Mouse (Mus musculus) CH12.LX (cell line): ENCODE results near the gene Runx2. TPM values are rescaled to one million over a fixed set of nuclear protein-coding genes. Genes with fewer than 3 reads are reported as not detected.

Source experiments
- DNase-seq: peaks from one replicate; pipeline ENCODE4 v3.0.0-alpha.2; 2013; ENCODE audit errors: extremely low read depth
- H3K27ac ChIP-seq: 2 replicates; pipeline ENCODE4 v1.5.1; 2012; ENCODE audit warnings: low read depth, mild to moderate bottlenecking, control low read depth, moderate library complexity; ENCODE audit not compliant: insufficient read depth
- H3K27me3 ChIP-seq: replicated peaks from 2 replicates; pipeline ENCODE3; 2012; ENCODE audit warnings: inconsistent platforms
- H3K36me3 ChIP-seq, 2 experiments: replicated peaks in 1 of 2; 2 replicates each; pipeline versions ENCODE3 to v1.6.1; 2012; ENCODE audit warnings: inconsistent platforms in 1 of 2, low read length in 1 of 2, mild to moderate bottlenecking in 1 of 2, mixed read lengths in 1 of 2, moderate library complexity in 1 of 2; ENCODE audit not compliant: control insufficient read depth in 1 of 2, insufficient read depth in 1 of 2
- H3K4me1 ChIP-seq, 2 experiments: 2 replicates each; pipeline ENCODE4 v1.6.1; 2012; ENCODE audit warnings: inconsistent platforms in 1 of 2, moderate library complexity in 1 of 2; ENCODE audit not compliant: insufficient read depth in 2 of 2, control insufficient read depth in 1 of 2
- H3K4me2 ChIP-seq: 2 replicates; pipeline ENCODE4 v1.6.1; 2012; ENCODE audit warnings: low read depth, mild to moderate bottlenecking, control low read depth; ENCODE audit not compliant: poor library complexity, insufficient read depth, severe bottlenecking
- H3K4me3 ChIP-seq, 3 experiments: fragments of 150-350 bp in 1 of 3; sonication (generic) in 1 of 3; replicated peaks in 1 of 3; 2 replicates each; pipeline versions ENCODE3 to v1.5.1; 2011 to 2012; ENCODE audit warnings: low read depth in 2 of 3, low read length in 2 of 3, mild to moderate bottlenecking in 2 of 3, moderate library complexity in 2 of 3, control low read depth in 1 of 3, improper control_type of control experiment in 1 of 3, inconsistent platforms in 1 of 3, mixed read lengths in 1 of 3; ENCODE audit not compliant: poor library complexity in 1 of 3
- H3K79me2 ChIP-seq: replicated peaks from 2 replicates; pipeline ENCODE4 v1.6.1; 2012; ENCODE audit warnings: mild to moderate bottlenecking, moderate library complexity; ENCODE audit not compliant: control insufficient read depth, poor library complexity, insufficient read depth, severe bottlenecking; ENCODE audit errors: extremely low read depth
- H3K9ac ChIP-seq: 2 replicates; pipeline ENCODE4 v1.6.1; 2012; ENCODE audit warnings: low read depth, mild to moderate bottlenecking, control low read depth, moderate library complexity; ENCODE audit not compliant: insufficient read depth
- H3K9me3 ChIP-seq: replicated peaks from 2 replicates; pipeline ENCODE3; 2012; ENCODE audit warnings: low read length, inconsistent platforms, mixed read lengths
- CHD1 ChIP-seq: IDR thresholded peaks from 2 replicates; pipeline ENCODE4 v1.6.1; 2012; ENCODE audit warnings: low read depth, low read length, improper control_type of control experiment, inconsistent platforms
- CHD2 ChIP-seq: IDR thresholded peaks from 2 replicates; pipeline ENCODE4 v1.6.1; 2011; ENCODE audit warnings: low read length, improper control_type of control experiment
- CTCF ChIP-seq, 2 experiments: IDR thresholded peaks in 1 of 2; conservative IDR thresholded peaks in 1 of 2; 2 replicates each; pipeline ENCODE4 v1.5.1; 2011 to 2012; ENCODE audit warnings: low read depth in 2 of 2, low read length in 2 of 2, improper control_type of control experiment in 1 of 2, inconsistent platforms in 1 of 2, mild to moderate bottlenecking in 1 of 2, moderate library complexity in 1 of 2
- E2F4 ChIP-seq: IDR thresholded peaks from 2 replicates; pipeline ENCODE4 v1.6.1; 2011; ENCODE audit warnings: low read depth, low read length, improper control_type of control experiment; ENCODE audit not compliant: insufficient replicate concordance
- ELF1 ChIP-seq: IDR thresholded peaks from 2 replicates; pipeline ENCODE4 v1.6.1; 2014; ENCODE audit warnings: low read depth, mild to moderate bottlenecking, inconsistent platforms, low read length, improper control_type of control experiment
- ETS1 ChIP-seq: conservative IDR thresholded peaks from 2 replicates; pipeline ENCODE4 v1.6.1; 2012; ENCODE audit warnings: low read depth, mild to moderate bottlenecking, inconsistent platforms, low read length, improper control_type of control experiment, moderate library complexity
- GABPA ChIP-seq: IDR thresholded peaks from 2 replicates; pipeline ENCODE4 v1.6.1; 2012; ENCODE audit warnings: low read depth, low read length, improper control_type of control experiment, inconsistent platforms; ENCODE audit not compliant: insufficient replicate concordance
- HCFC1 ChIP-seq: IDR thresholded peaks from 2 replicates; pipeline ENCODE4 v1.6.1; 2012; ENCODE audit warnings: low read depth, mild to moderate bottlenecking, inconsistent platforms, low read length, improper control_type of control experiment
- IRF4 ChIP-seq: IDR thresholded peaks from 2 replicates; pipeline ENCODE4 v1.6.1; 2014; ENCODE audit warnings: low read depth, mild to moderate bottlenecking, inconsistent platforms, low read length, improper control_type of control experiment
- JUND ChIP-seq: conservative IDR thresholded peaks from 2 replicates; pipeline ENCODE4 v1.6.1; 2011; ENCODE audit warnings: low read depth, low read length, improper control_type of control experiment
- MAFK ChIP-seq: IDR thresholded peaks from 2 replicates; pipeline ENCODE4 v1.6.1; 2011; ENCODE audit warnings: low read length, improper control_type of control experiment; ENCODE audit not compliant: insufficient replicate concordance
- MAX ChIP-seq: IDR thresholded peaks from 2 replicates; pipeline ENCODE4 v1.6.1; 2011; ENCODE audit warnings: low read length, improper control_type of control experiment
- NRF1 ChIP-seq: IDR thresholded peaks from 2 replicates; pipeline ENCODE4 v1.6.1; 2014; ENCODE audit warnings: low read depth, mild to moderate bottlenecking, inconsistent platforms, low read length, improper control_type of control experiment, moderate library complexity
- POLR2AphosphoS2 ChIP-seq: IDR thresholded peaks from 2 replicates; pipeline ENCODE4 v1.6.1; 2011; ENCODE audit warnings: low read depth, low read length, improper control_type of control experiment
- RAD21 ChIP-seq: IDR thresholded peaks from 2 replicates; pipeline ENCODE4 v1.6.1; 2011; ENCODE audit warnings: low read depth, mild to moderate bottlenecking, low read length, improper control_type of control experiment, moderate library complexity
- RCOR1 ChIP-seq: conservative IDR thresholded peaks from 2 replicates; pipeline ENCODE4 v1.6.1; 2012; ENCODE audit warnings: low read depth, mild to moderate bottlenecking, inconsistent platforms, low read length, improper control_type of control experiment
- SIN3A ChIP-seq: IDR thresholded peaks from 2 replicates; pipeline ENCODE4 v1.6.1; 2012; ENCODE audit warnings: low read length, improper control_type of control experiment, inconsistent platforms
- SMC3 ChIP-seq: IDR thresholded peaks from 2 replicates; pipeline ENCODE4 v1.6.1; 2011; ENCODE audit warnings: low read depth, low read length, improper control_type of control experiment
- TBP ChIP-seq: conservative IDR thresholded peaks from 2 replicates; pipeline ENCODE4 v1.6.1; 2011; ENCODE audit warnings: low read depth, low read length, improper control_type of control experiment
- UBTF ChIP-seq: IDR thresholded peaks from 2 replicates; pipeline ENCODE4 v1.6.1; 2012; ENCODE audit warnings: low read depth, mild to moderate bottlenecking, inconsistent platforms, low read length, improper control_type of control experiment, moderate library complexity
- USF1 ChIP-seq: IDR thresholded peaks from 2 replicates; pipeline ENCODE4 v1.6.1; 2014; ENCODE audit warnings: low read depth, mild to moderate bottlenecking, inconsistent platforms, low read length, improper control_type of control experiment
- ZC3H11A ChIP-seq: IDR thresholded peaks from 2 replicates; pipeline ENCODE4 v1.6.1; 2012; ENCODE audit warnings: low read depth, mild to moderate bottlenecking, inconsistent platforms, low read length, improper control_type of control experiment
- ZMIZ1 ChIP-seq: IDR thresholded peaks from 2 replicates; pipeline ENCODE4 v1.6.1; 2012; ENCODE audit warnings: low read depth, mild to moderate bottlenecking, inconsistent platforms, low read length, improper control_type of control experiment
- dilution Hi-C: fragments of 300-500 bp; cut with MboI; formaldehyde crosslinking; loops from 2 replicates; pipeline ENCODE4 v1.14.3; 2020; ENCODE audit warnings: low sequenced_read_pairs; ENCODE audit not compliant: extremely low pct_unique_long_range_greater_than_20kb, extremely low pct_ligation_motif_present
- in situ Hi-C: fragments of 300-500 bp; cut with MboI; formaldehyde crosslinking; loops from 3 replicates; pipeline ENCODE4 v1.14.3; 2019; ENCODE audit warnings: low sequenced_read_pairs, low pct_ligation_motif_present, low pct_unique_long_range_greater_than_20kb, mixed read lengths
- polyA plus RNA-seq: library from polyadenylated mRNA; unstranded; fragments of >175 nt; gene quantifications from 2 replicates; pipeline ENCODE4 v1.2.1, GENCODE M21; 2012; ENCODE audit warnings: low read depth; ENCODE audit not compliant: insufficient read length
- total RNA-seq, 2 experiments: library from RNA; depleted of rRNA; stranded (reverse); fragments of 300-350 nt in 1 of 2; fragments of >200 nt in 1 of 2; gene quantifications; 2 replicates each; pipeline ENCODE4 v1.2.3; 2012 to 2014

Runx2 gene
- total and polyA plus RNA-seq, 3 experiments, result 0.70 to 1.4 (median 1.1) TPM

GRCm38 (mm10) chr17:44683026-44683425 lies 131.6 kb downstream of the Runx2 start:
- dilution Hi-C loops (no loop called here), in situ Hi-C loops (no loop called here)
- no peaks in the 10 kb centered on the region for H3K36me3 ChIP-seq

GRCm38 (mm10) chr17:44677782-44678181 lies 136.8 kb downstream of the Runx2 start:
- no peak for DNase-seq
- Histone ChIP-seq H3K9me3 (peaks cover 7% of the 10 kb centered on the region), H3K27me3 (no peaks in the 10 kb centered on the region), H3K79me2 (no peaks in the 10 kb centered on the region), H3K9ac (no peak overlapping the region), H3K4me3 (no peak overlapping the region), H3K4me1 (peaks cover 5 to 15% of the 10 kb centered on the region in 2 experiments), H3K36me3 (no peaks in the 10 kb centered on the region), H3K4me2 (no peak overlapping the region), H3K27ac (no peak overlapping the region)
- in situ Hi-C loops (no loop called here), dilution Hi-C loops (no loop called here)
- no peak for TF ChIP-seq TBP
- TF ChIP-seq CHD1, result no peak
- TF ChIP-seq CTCF (conservative IDR thresholded peaks at IDR 0.05 in 1 of 2, IDR thresholded peaks at IDR 0.05 in 1 of 2; ENCODE audit: low read depth in 2 of 2, low read length in 2 of 2), result no peak
- no peak for TF ChIP-seq UBTF
- no peak for TF ChIP-seq JUND
- TF ChIP-seq USF1, result no peak
- TF ChIP-seq RCOR1, result no peak
- TF ChIP-seq CHD2, result no peak
- no peak for TF ChIP-seq MAFK
- no peak for TF ChIP-seq ELF1
- no peak for TF ChIP-seq HCFC1
- TF ChIP-seq NRF1, result no peak
- no peak for TF ChIP-seq ZMIZ1
- no peak for TF ChIP-seq GABPA
- TF ChIP-seq E2F4, result no peak
- TF ChIP-seq ETS1, result no peak
- no peak for TF ChIP-seq SIN3A
- TF ChIP-seq MAX, result no peak
- no peak for TF ChIP-seq ZC3H11A
- TF ChIP-seq POLR2AphosphoS2, result no peak

More at GRCm38 (mm10) chr17:44683026-44683425, 131.6 kb downstream of the Runx2 start:
- H3K4me1 ChIP-seq, result peaks cover 0 to 5% of the 10 kb centered on the region in 2 experiments; a peak in 1 of 4 replicates
- no peak overlapping the region for H3K4me3 ChIP-seq
- no peak overlapping the region for H3K27ac ChIP-seq
- DNase-seq, result no peak
- no peak for TF ChIP-seq SMC3
- no peak for TF ChIP-seq ZMIZ1
- no peak for TF ChIP-seq IRF4
- TF ChIP-seq RAD21, result no peak
- TF ChIP-seq CTCF (conservative IDR thresholded peaks at IDR 0.05 in 1 of 2, IDR thresholded peaks at IDR 0.05 in 1 of 2; ENCODE audit: low read depth in 2 of 2, low read length in 2 of 2), result no peak
- TF ChIP-seq, all 38 proteins: peak for 0
- no peaks in the 10 kb centered on the region for H3K79me2 ChIP-seq
- H3K9ac ChIP-seq, result no peak overlapping the region
- peaks cover 9% of the 10 kb centered on the region for H3K9me3 ChIP-seq
- no peaks in the 10 kb centered on the region for H3K27me3 ChIP-seq
- H3K4me2 ChIP-seq, result no peak overlapping the region
